Mouse (Mus musculus): ENCODE data around the gene Nudt8. TPM values are rescaled to one million over a fixed set of nuclear protein-coding genes. Genes with fewer than 3 reads are reported as not detected.

Gene Nudt8
- polyA plus RNA-seq, 1 experiment from 2014 or later = 48.8 TPM

DNA sequence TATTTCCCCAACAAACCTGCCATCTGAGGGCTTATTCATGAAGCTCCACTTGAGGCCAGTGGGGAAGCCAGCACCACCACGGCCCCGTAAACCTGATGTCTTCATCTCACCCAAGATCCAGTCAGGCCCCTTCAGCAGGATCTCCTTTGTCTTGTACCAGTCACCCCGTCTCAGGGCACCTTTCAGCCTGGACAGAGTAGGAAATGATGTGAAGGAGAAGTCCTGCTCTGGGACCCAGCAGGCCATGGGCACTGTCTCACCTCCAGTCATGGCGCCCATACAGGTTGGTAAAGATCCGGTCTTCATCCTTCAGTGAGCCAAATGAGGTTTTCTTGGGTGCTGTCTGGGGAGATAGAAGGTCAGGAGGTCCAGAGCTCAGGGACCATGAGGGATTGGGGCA, 10.7 kb downstream of the Nudt8 start:
- no peaks in the 10 kb centered on the region for H3K27me3 ChIP-seq (ENCODE audit: control insufficient read depth, insufficient read depth, low read length)
- no peak for ATAC-seq (replicated peaks; ENCODE audit: insufficient number of reproducible peaks, low FRiP score, low TSS enrichment)
- H3K9me3 ChIP-seq (replicated peaks; ENCODE audit: control insufficient read depth, low read length) = no peaks in the 10 kb centered on the region
- no peak overlapping the region for H3K4me2 ChIP-seq
- H3K9ac ChIP-seq (ENCODE audit: low read depth, low read length) = 0 out of 2 replicates have a peak overlapping the region, but pooled peaks have one; percentile 17
- H3K4me3 ChIP-seq (ENCODE audit: low read depth, low read length) = peak overlapping the region; percentile 89; the same call in 1 of the 2 replicates
- H3K4me1 ChIP-seq (ENCODE audit: control insufficient read depth, insufficient read depth, low read length) = peaks cover 16% of the 10 kb centered on the region
- no peak overlapping the region for H3K27ac ChIP-seq (ENCODE audit: low read depth, low read length)
- peaks cover 23% of the 10 kb centered on the region for H3K36me3 ChIP-seq (ENCODE audit: control insufficient read depth, insufficient read depth, low read length)
- 94% methylated on average over 5 of the region's 5 CpGs for WGBS (ENCODE audit: insufficient replicate concordance)

DNA sequence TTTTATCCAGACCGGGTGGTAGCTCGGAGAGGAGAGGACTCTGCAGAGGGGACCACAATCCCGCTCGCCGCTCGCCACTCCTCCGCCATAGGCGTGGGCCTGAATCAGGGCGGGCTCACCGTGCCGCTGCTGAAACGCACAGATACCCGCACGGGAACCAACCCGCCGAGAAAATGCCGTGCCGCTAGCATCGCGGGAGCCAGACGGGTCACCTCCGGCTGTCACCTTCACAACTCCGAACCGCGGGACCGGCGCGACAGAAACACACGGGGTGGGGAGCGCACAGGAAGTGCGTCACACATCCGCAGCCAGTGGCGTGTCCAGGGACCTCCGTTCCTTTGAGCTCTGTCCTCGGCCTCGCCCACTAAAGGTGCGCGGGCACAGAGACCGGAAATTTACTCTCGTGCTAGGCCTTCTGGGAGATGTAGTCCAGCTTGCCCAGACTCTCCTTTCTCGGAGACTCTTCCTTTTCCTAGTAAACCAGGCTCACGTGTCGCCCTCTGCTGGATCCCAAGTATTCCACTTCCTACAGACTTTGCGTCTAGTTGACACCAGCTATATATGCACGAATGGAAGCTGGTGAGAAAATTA, 12.1 kb downstream of the Nudt8 start, which contains the start of gene Ndufv1:
Gene Ndufv1 (minus strand): TSS at position 375 of the 591 bp plus-strand sequence.
- Histone ChIP-seq H3K27me3 (ENCODE audit: control insufficient read depth, insufficient read depth, low read length) (no peaks in the 10 kb centered on the region), H3K27ac (ENCODE audit: low read depth, low read length) (peak within 1 kb of the TSS; percentile 75)
- peak; percentile 99 for ATAC-seq (replicated peaks; ENCODE audit: insufficient number of reproducible peaks, low FRiP score, low TSS enrichment)

DNA sequence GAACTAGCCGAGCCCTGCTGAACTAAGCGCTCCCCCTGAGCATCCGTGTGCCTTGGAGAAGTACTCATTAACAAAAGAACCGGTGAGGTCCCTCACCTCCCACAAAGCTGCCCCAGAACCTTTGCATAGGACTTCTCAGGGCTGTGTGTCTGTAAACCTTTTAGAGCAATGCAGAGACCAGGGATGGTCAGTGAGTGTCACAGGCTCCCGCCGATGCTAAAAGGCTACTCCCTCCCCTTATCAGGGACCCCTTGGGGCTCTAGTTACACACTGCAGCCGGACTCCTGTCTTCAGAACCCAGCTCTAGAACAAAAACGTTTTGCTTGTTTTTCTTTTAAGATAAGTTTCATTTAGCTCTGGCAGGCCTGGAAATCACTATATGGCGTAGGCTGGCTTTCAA, 12.7 kb downstream of the Nudt8 start:
- peak; percentile 46; the same call in 1 of the 2 replicates for ATAC-seq (replicated peaks; ENCODE audit: insufficient number of reproducible peaks, low FRiP score, low TSS enrichment)
- 9% methylated on average over 9 of the region's 9 CpGs for WGBS (ENCODE audit: insufficient replicate concordance)

More for the DNA sequence above, 12.1 kb downstream of the Nudt8 start, which contains the start of gene Ndufv1:
- H3K4me1 ChIP-seq (ENCODE audit: control insufficient read depth, insufficient read depth, low read length) = peaks cover 15% of the 10 kb centered on the region
- WGBS (ENCODE audit: insufficient replicate concordance) = under 1% methylated on average over 45 of the region's 45 CpGs
- peaks cover 12% of the 10 kb centered on the region for H3K36me3 ChIP-seq (ENCODE audit: control insufficient read depth, insufficient read depth, low read length)
- H3K9me3 ChIP-seq (replicated peaks; ENCODE audit: control insufficient read depth, low read length) = no peaks in the 10 kb centered on the region
- peak within 1 kb of the TSS; percentile 91 for H3K9ac ChIP-seq (ENCODE audit: low read depth, low read length)
- H3K4me3 ChIP-seq (ENCODE audit: low read depth, low read length) = peak within 1 kb of the TSS; percentile 89
- H3K4me2 ChIP-seq = peak within 1 kb of the TSS; percentile 82

DNA sequence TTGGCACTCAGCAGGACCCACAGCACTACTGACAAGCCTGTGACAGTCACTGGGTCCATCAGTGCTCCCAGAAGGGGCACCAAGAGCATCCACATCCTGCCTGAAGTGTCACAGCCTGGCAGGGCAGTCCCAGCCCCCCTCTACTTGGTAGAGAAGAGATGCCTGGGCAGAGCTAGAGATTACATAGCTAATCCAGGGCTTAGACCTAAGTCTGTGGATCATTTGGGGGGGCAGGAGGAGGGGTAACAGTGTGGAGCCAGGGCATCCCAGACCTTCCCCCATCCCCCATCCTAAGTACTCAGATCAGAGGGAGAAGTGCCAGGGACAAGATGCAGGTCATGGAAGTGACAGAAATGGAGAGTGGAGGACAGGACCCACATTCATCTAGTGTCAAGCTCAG, 14.4 kb downstream of the Nudt8 start:
- H3K36me3 ChIP-seq (ENCODE audit: control insufficient read depth, insufficient read depth, low read length) = no peaks in the 10 kb centered on the region
- no peak overlapping the region for H3K27ac ChIP-seq (ENCODE audit: low read depth, low read length)
- H3K9ac ChIP-seq (ENCODE audit: low read depth, low read length) = peak overlapping the region; percentile 36; the same call in 1 of the 2 replicates
- no peaks in the 10 kb centered on the region for H3K27me3 ChIP-seq (ENCODE audit: control insufficient read depth, insufficient read depth, low read length)
- ATAC-seq (replicated peaks; ENCODE audit: insufficient number of reproducible peaks, low FRiP score, low TSS enrichment) = no peak
- no peak overlapping the region for H3K4me3 ChIP-seq (ENCODE audit: low read depth, low read length)
- no peaks in the 10 kb centered on the region for H3K9me3 ChIP-seq (replicated peaks; ENCODE audit: control insufficient read depth, low read length)
- peaks cover 15% of the 10 kb centered on the region for H3K4me1 ChIP-seq (ENCODE audit: control insufficient read depth, insufficient read depth, low read length)
- H3K4me2 ChIP-seq = no peak overlapping the region

More for the DNA sequence above, 12.7 kb downstream of the Nudt8 start:
- peak overlapping the region; percentile 66 for H3K9ac ChIP-seq (ENCODE audit: low read depth, low read length)
- peak overlapping the region; percentile 66 for H3K4me2 ChIP-seq
- H3K36me3 ChIP-seq (ENCODE audit: control insufficient read depth, insufficient read depth, low read length) = peaks cover 7% of the 10 kb centered on the region
- H3K4me1 ChIP-seq (ENCODE audit: control insufficient read depth, insufficient read depth, low read length) = peaks cover 15% of the 10 kb centered on the region
- H3K27ac ChIP-seq (ENCODE audit: low read depth, low read length) = peak overlapping the region; percentile 38
- H3K27me3 ChIP-seq (ENCODE audit: control insufficient read depth, insufficient read depth, low read length) = no peaks in the 10 kb centered on the region
- H3K9me3 ChIP-seq (replicated peaks; ENCODE audit: control insufficient read depth, low read length) = no peaks in the 10 kb centered on the region
- peak overlapping the region; percentile 89 for H3K4me3 ChIP-seq (ENCODE audit: low read depth, low read length)

DNA sequence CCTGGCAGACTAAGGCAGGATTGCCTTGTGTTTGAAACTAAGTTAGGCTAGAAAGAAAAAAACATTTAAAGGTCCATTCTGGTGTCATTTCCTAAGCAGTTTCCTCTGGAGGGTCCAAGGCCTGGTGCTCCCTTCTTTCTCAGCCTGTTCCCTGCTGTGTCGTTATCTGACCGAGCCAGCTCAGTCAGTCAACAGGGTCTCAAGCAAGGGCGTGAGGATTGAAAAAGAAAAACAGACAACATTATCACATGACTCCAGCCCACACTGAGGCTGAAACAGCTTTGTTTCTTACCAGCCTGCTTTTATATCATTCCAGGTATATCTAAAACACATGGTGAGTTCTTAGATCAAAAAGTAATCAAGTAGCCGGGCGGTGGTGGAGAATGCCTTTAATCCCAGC, 15.3 kb downstream of the Nudt8 start:
- WGBS (ENCODE audit: insufficient replicate concordance) = 52% methylated on average over 5 of the region's 5 CpGs
- no peaks in the 10 kb centered on the region for H3K27me3 ChIP-seq (ENCODE audit: control insufficient read depth, insufficient read depth, low read length)
- no peak for ATAC-seq (replicated peaks; ENCODE audit: insufficient number of reproducible peaks, low FRiP score, low TSS enrichment)
- H3K4me3 ChIP-seq (ENCODE audit: low read depth, low read length) = no peak overlapping the region
- no peak overlapping the region; the same call in 1 of the 2 replicates for H3K4me2 ChIP-seq
- peak overlapping the region; percentile 50; the same call in 1 of the 2 replicates for H3K27ac ChIP-seq (ENCODE audit: low read depth, low read length)
- H3K9me3 ChIP-seq (replicated peaks; ENCODE audit: control insufficient read depth, low read length) = no peaks in the 10 kb centered on the region
- peak overlapping the region; percentile 36; the same call in 1 of the 2 replicates for H3K9ac ChIP-seq (ENCODE audit: low read depth, low read length)
- no peaks in the 10 kb centered on the region for H3K36me3 ChIP-seq (ENCODE audit: control insufficient read depth, insufficient read depth, low read length)
- peaks cover 15% of the 10 kb centered on the region for H3K4me1 ChIP-seq (ENCODE audit: control insufficient read depth, insufficient read depth, low read length)

DNA sequence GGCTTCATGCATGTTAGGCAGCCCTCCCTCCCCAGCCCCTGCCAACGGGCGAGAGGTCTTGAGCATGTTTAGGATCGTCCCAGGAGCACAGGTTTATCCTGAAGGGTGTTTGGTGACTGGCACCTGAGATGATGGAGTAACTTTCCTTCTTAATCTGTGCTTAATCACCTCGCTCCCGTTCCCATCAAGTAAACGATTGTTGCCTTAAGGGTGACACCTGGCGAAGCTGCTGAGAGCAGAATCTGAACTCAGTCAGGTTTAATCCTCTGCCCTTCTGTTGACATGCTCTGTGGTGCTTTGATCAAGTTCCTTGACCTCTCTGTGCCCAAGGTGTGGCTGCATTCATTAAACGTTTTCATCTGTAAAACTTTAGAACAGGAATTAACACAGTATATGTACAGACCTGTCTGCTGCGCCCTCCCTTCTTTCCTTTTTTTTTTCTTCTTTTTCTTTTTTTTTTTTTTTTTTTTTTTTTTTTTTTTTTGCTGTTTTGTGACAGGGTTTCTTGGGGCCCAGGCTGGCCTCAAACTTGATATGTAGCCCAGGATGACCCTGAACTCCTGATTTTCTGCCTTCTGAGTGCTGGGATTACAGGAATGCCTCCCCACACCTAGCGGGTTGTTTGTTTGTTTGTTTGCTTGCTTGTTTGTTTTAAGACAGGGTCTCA, 17.7 kb downstream of the Nudt8 start:
- H3K9me3 ChIP-seq (replicated peaks; ENCODE audit: control insufficient read depth, low read length) = no peaks in the 10 kb centered on the region
- no peak overlapping the region for H3K9ac ChIP-seq (ENCODE audit: low read depth, low read length)
- no peak overlapping the region for H3K4me2 ChIP-seq
- no peak overlapping the region for H3K4me3 ChIP-seq (ENCODE audit: low read depth, low read length)
- H3K27ac ChIP-seq (ENCODE audit: low read depth, low read length) = no peak overlapping the region
- no peak for ATAC-seq (replicated peaks; ENCODE audit: insufficient number of reproducible peaks, low FRiP score, low TSS enrichment)
- H3K4me1 ChIP-seq (ENCODE audit: control insufficient read depth, insufficient read depth, low read length) = 0 out of 2 replicates have a peak, but pooled peaks cover 5% of the 10 kb centered on the region
- WGBS (ENCODE audit: insufficient replicate concordance) = 62% methylated on average over 10 of the region's 10 CpGs
- no peaks in the 10 kb centered on the region for H3K36me3 ChIP-seq (ENCODE audit: control insufficient read depth, insufficient read depth, low read length)
- no peaks in the 10 kb centered on the region for H3K27me3 ChIP-seq (ENCODE audit: control insufficient read depth, insufficient read depth, low read length)

DNA sequence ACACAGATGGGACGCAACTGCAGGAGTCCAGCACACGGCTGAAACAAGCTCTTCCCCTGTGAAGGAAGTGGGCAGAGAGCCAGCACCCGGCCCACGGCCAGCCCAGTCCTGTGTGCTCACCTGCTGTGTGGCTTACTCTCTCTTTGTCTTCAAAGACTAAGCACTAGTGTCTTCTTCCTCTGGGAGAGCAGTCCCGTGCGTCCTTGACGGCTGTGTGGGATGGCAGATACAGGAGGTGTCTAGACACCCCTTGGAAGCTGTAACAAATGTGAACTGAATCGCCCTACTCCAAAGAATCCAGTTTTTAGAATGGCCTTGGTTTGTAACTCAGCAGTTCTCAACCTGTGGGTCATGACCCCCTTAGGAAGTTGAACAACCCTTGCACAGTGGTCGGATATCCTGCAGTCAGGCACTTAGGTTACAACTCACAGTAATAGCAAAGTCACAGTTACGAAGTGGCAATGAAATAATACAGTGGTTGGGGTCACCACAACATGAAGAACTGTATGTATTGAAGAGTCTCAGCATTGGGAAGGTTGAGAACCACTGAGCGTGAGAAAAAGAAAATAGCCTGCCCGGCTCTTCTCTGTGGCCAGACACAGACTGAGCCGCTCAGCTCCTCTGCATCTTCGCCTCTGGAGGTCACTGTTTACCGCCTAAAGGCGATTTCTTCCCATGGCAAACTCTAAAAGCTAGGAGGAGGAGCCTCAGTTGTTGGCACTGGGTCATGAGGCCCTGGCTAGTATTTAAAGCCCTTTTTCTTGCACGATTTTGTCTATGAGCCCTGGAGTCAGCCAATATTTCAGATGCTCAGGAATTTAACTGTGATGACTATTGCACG, 18.6 kb downstream of the Nudt8 start:
- H3K4me1 ChIP-seq (ENCODE audit: control insufficient read depth, insufficient read depth, low read length) = 0 out of 2 replicates have a peak, but pooled peaks cover 5% of the 10 kb centered on the region
- 42% methylated on average over 18 of the region's 18 CpGs for WGBS (ENCODE audit: insufficient replicate concordance)
- H3K4me3 ChIP-seq (ENCODE audit: low read depth, low read length) = no peak overlapping the region
- no peak overlapping the region for H3K9ac ChIP-seq (ENCODE audit: low read depth, low read length)
- no peaks in the 10 kb centered on the region for H3K9me3 ChIP-seq (replicated peaks; ENCODE audit: control insufficient read depth, low read length)
- ATAC-seq (replicated peaks; ENCODE audit: insufficient number of reproducible peaks, low FRiP score, low TSS enrichment) = no peak
- H3K4me2 ChIP-seq = no peak overlapping the region
- no peaks in the 10 kb centered on the region for H3K36me3 ChIP-seq (ENCODE audit: control insufficient read depth, insufficient read depth, low read length)
- no peak overlapping the region for H3K27ac ChIP-seq (ENCODE audit: low read depth, low read length)
- no peaks in the 10 kb centered on the region for H3K27me3 ChIP-seq (ENCODE audit: control insufficient read depth, insufficient read depth, low read length)

DNA sequence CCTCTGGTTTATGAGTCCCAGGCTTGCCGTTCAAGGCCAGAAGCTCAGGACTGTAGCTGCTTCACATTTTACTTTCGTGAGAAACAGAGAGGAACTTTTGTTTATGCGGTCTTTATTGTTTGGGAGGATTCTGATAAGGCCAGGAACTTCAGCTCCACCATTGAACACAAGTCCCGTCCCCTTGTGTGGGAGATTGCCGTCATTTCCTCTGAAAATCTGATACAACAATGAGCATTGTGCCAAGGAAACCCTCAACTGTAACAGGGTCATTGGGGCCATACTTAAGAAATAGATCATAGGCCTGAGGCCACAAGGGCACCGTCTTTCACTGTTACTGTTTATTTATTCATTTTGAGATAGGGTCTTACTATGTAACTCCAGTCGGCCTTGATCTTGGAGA, 22.8 kb downstream of the Nudt8 start:
- Histone ChIP-seq H3K36me3 (ENCODE audit: control insufficient read depth, insufficient read depth, low read length) (no peaks in the 10 kb centered on the region), H3K4me1 (ENCODE audit: control insufficient read depth, insufficient read depth, low read length) (no peaks in the 10 kb centered on the region), H3K27me3 (ENCODE audit: control insufficient read depth, insufficient read depth, low read length) (no peaks in the 10 kb centered on the region), H3K9me3 (replicated peaks; ENCODE audit: control insufficient read depth, low read length) (peaks cover 2% of the 10 kb centered on the region; the same call in 1 of the 2 replicates), H3K4me3 (ENCODE audit: low read depth, low read length) (no peak overlapping the region), H3K27ac (ENCODE audit: low read depth, low read length) (no peak overlapping the region), H3K4me2 (no peak overlapping the region), H3K9ac (ENCODE audit: low read depth, low read length) (no peak overlapping the region)
- no peak for ATAC-seq (replicated peaks; ENCODE audit: insufficient number of reproducible peaks, low FRiP score, low TSS enrichment)
- 54% methylated on average over 7 of the region's 7 CpGs for WGBS (ENCODE audit: insufficient replicate concordance)
